In genomic region chr8:123233760-123234159, GRCm38 (mm10) we compare ENCODE assay signal across 20 mouse cellular contexts. TPM values are rescaled to one million over a fixed set of nuclear protein-coding genes. Genes with fewer than 3 reads are reported as not detected.
DNase-seq lines count a peak whose midpoint lies in the region; TF ChIP-seq lines count a peak whose summit lies in the region.
"Had no signal": no experiment of that assay in that cellular context is flagged by ENCODE, and none has a peak within 500 bp of the region (broad histone marks: within the 10 kb centered on the region; RNA-seq: fewer than 3 reads in every experiment).

No protein-coding gene starts in this region.

- peaks cover 30% of the 10 kb centered on the region for H3K36me3 ChIP-seq in E14TG2a.4 (ENCODE audit: insufficient read depth, low read length)
- H3K36me3 ChIP-seq in embryonic facial prominence, embryonic 10.5 days (replicated peaks) = peaks cover 23% of the 10 kb centered on the region

- H3K27me3 ChIP-seq in E14TG2a.4 (ENCODE audit: insufficient read depth, low read length) = peaks cover 22% of the 10 kb centered on the region
- peaks cover 51% of the 10 kb centered on the region for H3K27me3 ChIP-seq in embryonic facial prominence, embryonic 10.5 days (replicated peaks; ENCODE audit: low read depth, poor library complexity, severe bottlenecking)
- H3K27me3 ChIP-seq: CH12.LX had no signal

- no peak overlapping the region for H3K27ac ChIP-seq in embryonic facial prominence, embryonic 10.5 days (replicated peaks)
- H3K27ac ChIP-seq: embryonic facial prominence, embryonic 13.5 days; forebrain, embryonic 13.5 days; heart, embryonic 10.5 days; hindbrain, embryonic 14.5 days had no signal

- WGBS in embryonic facial prominence, embryonic 10.5 days = 80% methylated on average over 11 of the region's 11 CpGs

- 0 out of 2 replicates have a peak overlapping the region, but pooled peaks have one; percentile 23 for H3K4me3 ChIP-seq in E14TG2a.4 (replicated peaks; ENCODE audit: low read length)
- 0 out of 2 replicates have a peak overlapping the region, but pooled peaks have one; percentile 8 for H3K4me3 ChIP-seq in embryonic facial prominence, embryonic 10.5 days
- H3K4me3 ChIP-seq: embryonic facial prominence, embryonic 13.5 days; forebrain, embryonic 13.5 days; heart, embryonic 10.5 days had no signal

- DNase-seq in heart, adult 11 months = peak; percentile 92
- DNase-seq in heart, postnatal 36 days = no peak
- peak; percentile 30 to 35 for DNase-seq in left cerebral cortex, postnatal 36 days (ENCODE audit: low spot score in 2 of 2)
- no peak for DNase-seq in left cerebral cortex, adult 11 months (ENCODE audit: low spot score)
- DNase-seq in embryonic facial prominence, embryonic 10.5 days (ENCODE audit: low spot score) = peak; percentile 19
- no peak for DNase-seq in thymus, postnatal 10 days (ENCODE audit: low spot score in 2 of 2)
- DNase-seq in frontal cortex, postnatal 10 days (ENCODE audit: low spot score in 2 of 2) = no peak
- DNase-seq: adrenal gland, adult 2 months; adrenal gland, postnatal 25 days; cerebellum, adult 8-10 months; gastrocnemius, postnatal 36 days; heart, adult 18-20 months; heart, postnatal 10 days had no signal

- no peak for TF ChIP-seq CTCF in E14TG2a.4 (conservative IDR thresholded peaks at IDR 0.05; ENCODE audit: low read length)

- H3K4me1 ChIP-seq in E14TG2a.4 (replicated peaks; ENCODE audit: low read depth, low read length) = peaks cover 59% of the 10 kb centered on the region
- peaks cover 30% of the 10 kb centered on the region for H3K4me1 ChIP-seq in embryonic facial prominence, embryonic 10.5 days

- no peaks in the 10 kb centered on the region for H3K9me3 ChIP-seq in E14TG2a.4 (ENCODE audit: low read length)
- H3K9me3 ChIP-seq in embryonic facial prominence, embryonic 10.5 days = no peaks in the 10 kb centered on the region
- H3K9me3 ChIP-seq: embryonic facial prominence, embryonic 13.5 days; forebrain, embryonic 13.5 days; heart, embryonic 10.5 days had no signal

- intact Hi-C loops in heart, postnatal 36 days (cut with DNase I) = no loop called here
- intact Hi-C loops in left cerebral cortex, postnatal 36 days (cut with DNase I) = no loop called here

RNA-seq across cellular contexts. Expression of gene Spata2l, which starts 2.3 kb away (rescaled TPM):
- 1 to 10 TPM; 5.4 to 6.2 TPM for total RNA-seq in heart, postnatal 36 days (2021)
- total RNA-seq in left cerebral cortex, postnatal 36 days (2021) = 10 to 100 TPM; 86.7 to 88.8 TPM
- polyA plus RNA-seq in embryonic facial prominence, embryonic 10.5 days (2016; fragmentation: Nextera tagmentation; extraction: Ambion mirVana) = 1.6 and 3.0 TPM in 2 replicates

RNA-seq across cellular contexts. Expression of gene Cdk10, which starts 9.1 kb away (rescaled TPM):
- 10 to 100 TPM; 19.6 to 24.0 TPM for total RNA-seq in heart, postnatal 36 days (2021)
- total RNA-seq in left cerebral cortex, postnatal 36 days (2021) = 100 to 1,000 TPM in 1 of 2 experiments, 10 to 100 TPM in 1; 76.8 to 101 TPM
- polyA plus RNA-seq in embryonic facial prominence, embryonic 10.5 days (2016; fragmentation: Nextera tagmentation; extraction: Ambion mirVana) = 35.1 and 36.4 TPM in 2 replicates

RNA-seq across cellular contexts. Expression of gene Zfp276, which starts 20.2 kb away (rescaled TPM):
- total RNA-seq in heart, postnatal 36 days (2021) = 10 to 100 TPM in 1 of 2 experiments, 1 to 10 TPM in 1; 9.4 to 10.8 TPM
- 10 to 100 TPM; 19.2 to 24.8 TPM for total RNA-seq in left cerebral cortex, postnatal 36 days (2021)
- 29.4 and 31.1 TPM in 2 replicates for polyA plus RNA-seq in embryonic facial prominence, embryonic 10.5 days (2016; fragmentation: Nextera tagmentation; extraction: Ambion mirVana)

RNA-seq across cellular contexts. Expression of gene Vps9d1, which starts 20.4 kb away (rescaled TPM):
- total RNA-seq in heart, postnatal 36 days (2021) = 10 to 100 TPM; 21.8 to 26.5 TPM
- 10 to 100 TPM; 56.1 to 67.6 TPM for total RNA-seq in left cerebral cortex, postnatal 36 days (2021)
- polyA plus RNA-seq in embryonic facial prominence, embryonic 10.5 days (2016; fragmentation: Nextera tagmentation; extraction: Ambion mirVana) = 22.2 and 25.1 TPM in 2 replicates

RNA-seq across cellular contexts. Expression of gene Spata33, which starts 21.1 kb away (rescaled TPM):
- 10 to 100 TPM; 22.5 to 27.2 TPM for total RNA-seq in heart, postnatal 36 days (2021)
- total RNA-seq in left cerebral cortex, postnatal 36 days (2021) = 1 to 10 TPM; 6.4 to 7.5 TPM
- 5.4 and 5.9 TPM in 2 replicates for polyA plus RNA-seq in embryonic facial prominence, embryonic 10.5 days (2016; fragmentation: Nextera tagmentation; extraction: Ambion mirVana)
- total RNA-seq: hematopoietic stem cell, adult 5-6 weeks had no signal

Comparison
In these comparisons a context has a peak if more than half of its experiments do, and no peak if none do; other contexts are left out.
1. DNase-seq: peak in heart, adult 11 months (single experiment), left cerebral cortex, postnatal 36 days (2 of 2) and embryonic facial prominence, embryonic 10.5 days (single experiment); none in heart, postnatal 36 days (0 of 2), left cerebral cortex, adult 11 months (single experiment), thymus, postnatal 10 days (0 of 2) and frontal cortex, postnatal 10 days (0 of 2).
2. RNA of gene Spata2l, which starts 2.3 kb away (total RNA-seq): 86.7 to 88.8 TPM in left cerebral cortex, postnatal 36 days; 5.4 to 6.2 TPM in heart, postnatal 36 days; every median in the first group is over 10 times any median in the second.